Mouse (Mus musculus) ES-E14 (cell line): ENCODE measurements around the gene Dcdc2a.

Experiments
- CHD2 ChIP-seq: IDR thresholded peaks from 2 replicates; pipeline ENCODE4 v1.6.1; 2014; ENCODE audit warnings: mild to moderate bottlenecking, low read depth, low read length, inconsistent platforms
- HCFC1 ChIP-seq: IDR thresholded peaks from 2 replicates; pipeline ENCODE4 v1.6.1; 2012; ENCODE audit warnings: low read length, inconsistent platforms, borderline replicate concordance; ENCODE audit not compliant: insufficient read depth
- MAFK ChIP-seq: IDR thresholded peaks from 2 replicates; pipeline ENCODE4 v1.6.1; 2014; ENCODE audit warnings: mild to moderate bottlenecking, low read depth, low read length, inconsistent platforms; ENCODE audit not compliant: insufficient read depth
- ZC3H11A ChIP-seq: IDR thresholded peaks from 2 replicates; pipeline ENCODE4 v1.6.1; 2012; ENCODE audit warnings: low read depth, mild to moderate bottlenecking, inconsistent platforms, low read length, borderline replicate concordance
- ZNF384 ChIP-seq: IDR thresholded peaks from 2 replicates; pipeline ENCODE4 v1.6.1; 2012; ENCODE audit warnings: low read depth, low read length, inconsistent platforms

DNA sequence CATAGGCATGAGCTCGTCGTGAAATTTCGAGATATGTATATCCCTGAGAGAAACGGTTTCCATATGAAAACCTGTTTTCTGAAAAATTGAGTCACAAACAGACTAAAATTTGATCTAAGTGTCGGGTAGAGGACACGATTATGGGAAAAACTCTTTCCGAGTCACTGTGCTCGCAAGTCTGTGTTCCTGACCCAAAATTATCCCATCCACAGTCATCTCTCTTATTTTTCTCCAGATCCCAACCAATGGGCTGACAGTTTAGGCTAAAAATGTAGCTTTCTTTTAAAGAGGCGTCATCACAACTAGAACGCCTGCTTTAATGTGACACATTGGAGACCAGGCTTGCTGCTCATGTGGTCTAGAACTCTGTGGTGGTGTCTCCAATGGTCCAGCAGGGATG lies 139.9 kb downstream of the Dcdc2a start:
- TF ChIP-seq HCFC1, result no peak
- no peak for TF ChIP-seq ZNF384
- TF ChIP-seq ZC3H11A, result no peak
- no peak for TF ChIP-seq MAFK
- TF ChIP-seq CHD2, result no peak
